Mouse (Mus musculus): ENCODE measurements around the gene Slc25a19.
"Not testable (repeated sequence)": the region's sequence is repeated elsewhere in the genome, so short reads cannot be mapped to it uniquely, and the experiment has no call there.

Gene Slc25a19

DNA sequence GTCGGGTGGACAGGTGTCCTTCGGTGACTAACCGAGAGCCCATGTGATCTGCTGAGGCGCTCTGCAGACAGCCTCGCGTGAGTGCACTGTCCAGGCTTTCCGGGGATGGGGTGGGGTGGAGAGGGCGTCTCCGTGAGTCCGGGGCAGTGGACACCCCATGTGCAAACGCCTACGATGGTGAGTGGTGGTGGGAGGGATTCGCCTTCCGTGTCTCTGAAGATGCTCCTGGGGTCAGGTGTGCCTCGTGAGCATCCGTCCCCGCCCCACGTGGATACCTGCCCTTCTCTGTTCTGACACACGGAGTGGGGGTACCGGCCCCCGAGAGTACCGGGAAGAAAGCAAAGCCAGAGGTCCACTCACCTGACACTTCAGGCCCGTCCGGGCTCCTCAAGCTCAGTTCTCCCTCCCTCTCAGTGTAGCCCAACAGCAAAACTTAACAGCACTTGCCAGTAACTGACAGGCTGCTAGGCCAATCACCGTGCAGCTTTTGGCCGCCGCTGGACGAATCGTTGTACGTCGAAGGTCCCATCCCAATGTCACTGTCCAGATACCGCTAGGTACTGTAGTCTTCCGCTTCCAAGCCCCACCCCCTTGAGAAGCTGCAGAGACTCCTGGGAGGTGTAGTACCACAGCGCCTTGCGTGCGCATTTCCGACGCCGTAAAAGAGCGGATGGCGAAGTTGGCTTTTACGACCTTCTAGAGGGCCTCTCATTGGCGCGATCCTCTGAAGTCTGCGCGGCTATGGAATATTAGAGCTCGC, at the start of gene Slc25a19:
Gene Slc25a19, minus strand, starts transcription at position 591 of the 760 bp plus-strand sequence.
- DNase-seq (ENCODE audit: low read depth), result peak; percentile 100

DNA sequence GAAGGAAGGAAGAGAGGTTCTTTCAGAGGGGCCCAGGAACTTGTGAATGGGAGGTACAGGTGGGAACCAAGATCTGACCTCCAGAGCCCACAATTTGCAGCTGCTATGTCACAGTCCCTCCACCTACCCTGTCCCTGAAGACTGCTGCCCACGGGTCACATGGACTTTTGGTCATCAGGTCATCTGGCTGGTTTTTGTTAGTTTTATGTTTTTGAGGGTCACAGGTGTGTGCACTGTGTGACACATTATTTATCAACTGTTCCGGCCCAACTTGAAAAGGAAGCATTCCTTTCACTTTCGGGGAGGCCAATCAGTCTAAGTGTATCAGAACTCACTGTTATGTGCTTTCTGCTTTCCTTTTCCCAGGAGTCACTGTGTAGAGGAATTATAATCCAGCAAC, 49.4 kb upstream of the Slc25a19 start:
- DNase-seq (ENCODE audit: low read depth), result no peak

DNA sequence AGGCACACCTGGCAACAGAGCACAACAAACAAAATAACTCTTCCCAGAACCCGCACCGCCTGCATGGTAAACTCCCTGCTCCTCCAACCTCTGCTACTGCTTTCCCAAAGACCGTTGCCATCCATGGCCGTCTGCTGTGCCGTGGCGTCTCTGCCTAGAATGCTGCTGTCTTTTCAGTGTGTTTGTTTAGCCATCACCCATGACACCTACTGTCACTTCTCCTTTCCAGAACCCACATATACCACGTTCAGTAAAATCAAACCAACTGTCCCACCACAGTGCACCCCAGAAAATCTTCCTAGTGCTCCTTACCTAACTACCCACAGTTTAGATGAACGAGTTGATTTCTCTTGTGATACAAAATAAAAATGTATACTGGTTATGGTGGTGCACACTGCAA, 48.6 kb upstream of the Slc25a19 start:
- no peak for DNase-seq (ENCODE audit: low read depth)

- DNase-seq (ENCODE audit: low read depth), result peak; percentile 15
Observed at GRCm38 (mm10) chr11:115674235-115674865, 46.3 kb upstream of the Slc25a19 start.

- no peak for DNase-seq (ENCODE audit: low read depth)
Observed at GRCm38 (mm10) chr11:115673471-115674234, 45.6 kb upstream of the Slc25a19 start.

GRCm38 (mm10) chr11:115672226-115672987, 44.3 kb upstream of the Slc25a19 start:
- DNase-seq (ENCODE audit: low read depth), result no peak

- no peak for DNase-seq (ENCODE audit: low read depth)
Observed at GRCm38 (mm10) chr11:115670451-115671050, 42.5 kb upstream of the Slc25a19 start.

DNA sequence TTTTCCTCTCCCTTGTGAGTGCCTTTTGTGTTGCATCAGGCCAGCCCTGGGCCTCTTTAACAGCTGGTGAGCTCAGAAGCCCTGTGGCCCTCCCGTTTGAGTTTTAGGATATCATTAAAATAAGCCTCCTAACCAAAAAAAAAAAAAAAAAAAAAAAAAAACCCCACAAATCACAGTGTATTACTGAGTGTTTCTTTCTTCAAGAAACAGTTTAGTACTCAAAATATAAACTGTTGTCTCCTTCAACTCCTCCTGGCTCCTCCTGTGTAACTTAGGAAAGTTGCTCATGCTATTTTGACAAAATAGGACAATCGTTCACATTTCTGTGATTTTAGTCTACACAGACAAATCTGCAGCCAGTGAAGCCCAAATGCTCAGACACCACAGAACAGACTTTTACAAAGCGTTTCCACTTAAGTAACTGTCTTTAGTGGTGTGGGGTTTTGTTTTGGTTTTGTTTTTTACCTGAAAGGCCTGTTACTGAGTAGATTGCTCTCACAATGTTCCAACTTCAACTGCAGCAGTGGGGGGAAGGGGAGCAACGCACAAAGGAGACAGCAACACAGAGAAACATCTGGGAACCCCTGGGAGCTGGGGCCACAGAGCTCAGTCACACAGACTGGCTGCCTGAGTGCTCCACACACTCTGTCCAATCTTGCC, 35.7 kb upstream of the Slc25a19 start:
- DNase-seq (ENCODE audit: low read depth), result no peak

DNA sequence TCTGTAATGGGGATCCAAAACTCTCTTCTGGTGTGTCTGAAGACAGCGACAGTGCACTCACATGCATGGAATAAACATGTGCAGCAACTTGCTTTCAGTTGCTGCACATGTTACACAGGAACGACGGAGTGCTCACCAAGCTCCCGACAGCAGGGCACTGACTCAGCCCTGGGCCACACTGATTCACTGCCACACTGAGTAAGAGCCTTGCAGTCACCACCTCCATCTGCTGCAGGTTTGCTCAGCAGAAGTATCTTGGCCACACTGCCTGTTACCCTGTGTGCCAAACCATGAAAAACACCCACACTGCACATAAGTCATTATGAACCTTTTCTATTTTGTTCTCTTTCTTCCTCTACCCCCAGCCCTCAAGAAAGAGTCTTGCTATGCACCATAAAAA, 32.3 kb upstream of the Slc25a19 start:
- DNase-seq (ENCODE audit: low read depth), result no peak

GRCm38 (mm10) chr11:115658521-115658920, 30.4 kb upstream of the Slc25a19 start:
- DNase-seq (ENCODE audit: low read depth), result no peak

GRCm38 (mm10) chr11:115654128-115654527, 26.0 kb upstream of the Slc25a19 start:
- DNase-seq (ENCODE audit: low read depth), result no peak

- no peak for DNase-seq (ENCODE audit: low read depth)
Observed at GRCm38 (mm10) chr11:115653194-115653593, 25.1 kb upstream of the Slc25a19 start.

- no peak for DNase-seq (ENCODE audit: low read depth)
Observed at GRCm38 (mm10) chr11:115651680-115652079, 23.6 kb upstream of the Slc25a19 start.

DNA sequence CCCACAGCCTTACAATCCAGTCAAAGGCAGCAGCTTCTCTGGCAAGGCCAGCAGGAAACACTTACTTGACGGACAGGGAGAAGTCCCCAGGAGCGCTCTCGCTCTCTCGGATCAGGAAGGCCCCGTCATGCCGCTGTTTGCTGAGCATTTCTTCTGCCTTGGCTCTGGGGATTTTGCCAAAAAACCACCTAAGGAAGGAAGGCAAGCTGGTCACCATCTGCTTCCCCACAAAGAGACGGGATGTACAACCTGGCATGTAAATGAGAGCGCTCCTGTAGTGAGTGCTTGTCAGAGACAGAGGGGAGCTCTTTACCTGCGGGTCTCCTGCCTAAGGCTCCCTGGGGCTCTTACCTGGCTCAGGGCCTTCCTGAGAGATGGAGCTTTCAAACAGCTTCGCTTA, 21.6 kb upstream of the Slc25a19 start:
- DNase-seq (ENCODE audit: low read depth), result no peak

GRCm38 (mm10) chr11:115647459-115647858, 19.4 kb upstream of the Slc25a19 start:
- DNase-seq (ENCODE audit: low read depth), result peak; percentile 67

GRCm38 (mm10) chr11:115646439-115646838, 18.3 kb upstream of the Slc25a19 start:
- DNase-seq (ENCODE audit: low read depth), result no peak

DNA sequence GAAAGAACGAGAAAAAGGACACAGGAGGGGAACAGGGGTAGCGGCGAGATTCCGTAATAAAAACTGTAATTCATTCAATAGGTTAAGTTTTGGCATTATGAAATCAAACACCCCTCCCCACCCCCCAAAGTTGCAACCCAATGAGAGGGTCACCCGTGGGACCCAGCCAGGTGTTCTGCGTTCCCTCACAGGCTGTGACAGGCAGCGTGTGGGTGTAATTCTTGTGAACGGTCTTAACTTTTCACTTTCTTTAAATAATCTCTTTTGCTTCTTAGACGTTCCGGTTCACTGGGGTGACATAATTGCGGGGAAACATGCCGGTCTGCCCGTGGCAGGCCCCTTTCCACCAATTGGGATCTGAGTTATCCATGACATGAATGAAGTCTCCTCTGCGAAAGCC, 17.4 kb upstream of the Slc25a19 start:
- DNase-seq (ENCODE audit: low read depth), result not testable (repeated sequence)

GRCm38 (mm10) chr11:115644308-115644707, 16.2 kb upstream of the Slc25a19 start:
- no peak for DNase-seq (ENCODE audit: low read depth)

DNA sequence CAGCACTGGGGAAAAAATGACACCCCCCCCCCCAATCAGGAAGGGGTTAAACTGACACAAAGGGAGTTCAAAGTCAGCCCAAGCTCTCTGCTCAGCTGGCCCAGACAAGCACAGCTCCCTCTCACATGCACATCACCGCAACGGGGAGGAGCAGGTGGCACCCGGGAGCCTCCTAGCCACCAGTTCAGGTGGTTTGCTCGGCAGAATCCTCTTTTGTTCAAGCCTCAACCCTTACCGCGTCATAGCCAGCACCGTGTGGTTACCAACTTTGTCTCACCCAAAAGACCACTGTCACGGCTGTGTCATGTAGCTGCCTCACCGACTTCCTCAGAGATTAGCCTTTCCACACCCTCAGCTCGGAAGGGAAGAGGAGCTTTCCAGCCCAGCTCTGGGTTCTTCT, 15.2 kb upstream of the Slc25a19 start:
- DNase-seq (ENCODE audit: low read depth), result no peak

- no peak for DNase-seq (ENCODE audit: low read depth)
Observed at GRCm38 (mm10) chr11:115642705-115643104, 14.6 kb upstream of the Slc25a19 start.

GRCm38 (mm10) chr11:115641664-115642036, 13.6 kb upstream of the Slc25a19 start:
- no peak for DNase-seq (ENCODE audit: low read depth)

All from c-Kit-positive CD71-positive TER-119-negative erythroid progenitor cells, embryonic 14.5 days (primary cell).